8 mouse cellular contexts compared by ENCODE assay signal in the genomic region with DNA sequence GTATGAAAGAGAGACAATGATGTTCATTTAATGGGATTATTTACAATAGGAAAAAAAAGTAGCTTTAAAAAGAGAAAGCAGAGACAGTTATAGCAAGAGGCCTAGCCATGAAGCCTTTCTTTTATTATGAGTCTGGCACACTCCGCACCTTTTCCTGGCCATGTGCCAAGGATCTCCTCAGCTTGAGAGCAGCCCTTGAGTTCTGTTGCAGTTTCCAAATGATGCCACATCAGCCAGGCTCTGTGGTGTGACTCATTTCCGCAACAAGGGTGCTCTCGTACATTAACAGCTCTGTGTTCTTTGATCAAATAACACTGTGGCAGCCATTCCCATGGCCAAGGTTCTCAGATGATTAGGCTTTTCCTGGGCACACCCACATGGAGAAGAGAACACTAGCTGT.
DNase-seq lines count a peak whose midpoint lies in the region; ATAC-seq and TF ChIP-seq lines count a peak whose summit lies in the region.

No protein-coding gene starts in this region.

- H3K4me2 ChIP-seq in forebrain, postnatal 0 days (ENCODE audit: low read depth) = no peak overlapping the region
- no peak overlapping the region for H3K4me2 ChIP-seq in kidney, embryonic 15.5 days

- 45% methylated on average over 3 of the region's 3 CpGs for whole genome bisulfite sequencing in forebrain, postnatal 0 days
- 83% methylated on average over 3 of the region's 3 CpGs for WGBS in kidney, embryonic 15.5 days

- no peaks in the 10 kb centered on the region for H3K27me3 ChIP-seq in forebrain, postnatal 0 days (ENCODE audit: insufficient read depth, low read length)
- H3K27me3 ChIP-seq in kidney, embryonic 15.5 days = no peaks in the 10 kb centered on the region

- intact Hi-C loops in left cerebral cortex, postnatal 25 days (cut with DNase I) = no loop called here

- no peak overlapping the region for H3K27ac ChIP-seq in forebrain, postnatal 0 days (ENCODE audit: low read depth, low read length)
- no peak overlapping the region for H3K27ac ChIP-seq in kidney, embryonic 15.5 days

- no peak overlapping the region for H3K9ac ChIP-seq in forebrain, postnatal 0 days
- H3K9ac ChIP-seq in kidney, embryonic 15.5 days = no peak overlapping the region

- ATAC-seq in forebrain, postnatal 0 days = peak; percentile 14; the same call in 1 of the 2 replicates
- ATAC-seq in kidney, embryonic 15.5 days (replicated peaks; ENCODE audit: low FRiP score) = no peak
- no peak for ATAC-seq in activated CD4-positive, CD25-positive, alpha-beta regulatory T cell, adult 4 months

- peak; percentile 9 for DNase-seq in kidney, postnatal 10 days
- no peak for DNase-seq in kidney, adult 9 months
- DNase-seq in adrenal gland, adult (ENCODE audit: inconsistent age in 2 of 2, low spot score in 1 of 2) = peak; percentile 24 to 49
- peak; percentile 29 for DNase-seq in forebrain, postnatal 0 days
- peak; percentile 12 to 45 for DNase-seq in left cerebral cortex, postnatal 25 days (ENCODE audit: low spot score in 2 of 2)
- DNase-seq in kidney, adult 18-20 months = no peak

- TF ChIP-seq CTCF in forebrain, postnatal 0 days (IDR thresholded peaks at IDR 0.05; ENCODE audit: low read depth) = no peak

- no peak overlapping the region for H3K4me3 ChIP-seq in forebrain, postnatal 0 days (ENCODE audit: low read depth, low read length)
- no peak overlapping the region for H3K4me3 ChIP-seq in kidney, embryonic 15.5 days (replicated peaks)

- H3K9me3 ChIP-seq in forebrain, postnatal 0 days (ENCODE audit: low read length) = no peaks in the 10 kb centered on the region
- no peaks in the 10 kb centered on the region for H3K9me3 ChIP-seq in kidney, embryonic 15.5 days (replicated peaks)

- H3K36me3 ChIP-seq in forebrain, postnatal 0 days (ENCODE audit: insufficient read depth) = no peaks in the 10 kb centered on the region
- no peaks in the 10 kb centered on the region for H3K36me3 ChIP-seq in kidney, embryonic 15.5 days

- H3K4me1 ChIP-seq in forebrain, postnatal 0 days (ENCODE audit: insufficient read depth) = no peaks in the 10 kb centered on the region
- H3K4me1 ChIP-seq in kidney, embryonic 15.5 days = no peaks in the 10 kb centered on the region

Comparison
In these comparisons a context has a peak if more than half of its experiments do, and no peak if none do; other contexts are left out.
1. DNase-seq: peak in kidney, postnatal 10 days (single experiment), adrenal gland, adult (2 of 2), forebrain, postnatal 0 days (single experiment) and left cerebral cortex, postnatal 25 days (2 of 2); none in kidney, adult 9 months (single experiment) and kidney, adult 18-20 months (single experiment).